Mouse (Mus musculus) embryonic facial prominence, embryonic 15.5 days (tissue): ENCODE data around the gene Ntrk3. TPM values are rescaled to one million over a fixed set of nuclear protein-coding genes. Genes with fewer than 3 reads are reported as not detected.

Experiments used
- ATAC-seq: fragments of 200-750 bp; cut with Nextera tagmentation; 2 replicates; pipeline ENCODE4 v1.8.0; 2017; ENCODE audit warnings: low read depth, moderate TSS enrichment; ENCODE audit not compliant: insufficient number of reproducible peaks, low FRiP score, low TSS enrichment
- H3K27ac ChIP-seq: fragments of 300-500 bp; sonication (generic); replicated peaks from 2 replicates; pipeline ENCODE4 v1.5.1; 2015; ENCODE audit warnings: mild to moderate bottlenecking, inconsistent platforms
- H3K27me3 ChIP-seq: fragments of 300-500 bp; sonication (generic); 2 replicates; pipeline ENCODE4 v1.6.1; 2015; ENCODE audit warnings: inconsistent platforms
- H3K36me3 ChIP-seq: fragments of 300-500 bp; sonication (generic); 2 replicates; pipeline ENCODE4 v1.6.1; 2015; ENCODE audit warnings: mild to moderate bottlenecking, inconsistent platforms
- H3K4me1 ChIP-seq: fragments of 300-500 bp; sonication (generic); 2 replicates; pipeline ENCODE4 v1.6.1; 2015; ENCODE audit warnings: inconsistent platforms
- H3K4me2 ChIP-seq: fragments of 300-500 bp; sonication (generic); replicated peaks from 2 replicates; pipeline ENCODE4 v1.6.1; 2015; ENCODE audit warnings: mild to moderate bottlenecking, inconsistent platforms
- H3K4me3 ChIP-seq: fragments of 300-500 bp; sonication (generic); replicated peaks from 2 replicates; pipeline ENCODE4 v1.5.1; 2015; ENCODE audit warnings: mild to moderate bottlenecking, inconsistent platforms
- H3K9ac ChIP-seq: fragments of 300-500 bp; sonication (generic); 2 replicates; pipeline ENCODE4 v1.6.1; 2015; ENCODE audit warnings: inconsistent platforms
- H3K9me3 ChIP-seq: fragments of 300-500 bp; sonication (generic); replicated peaks from 2 replicates; pipeline ENCODE4 v1.6.1; 2016; ENCODE audit warnings: inconsistent platforms
- WGBS: fragments of 180-500 bp; shearing (Covaris S2); methylation state at CpG from one replicate; pipeline ENCODE4 v1.1.7; 2015; 5-methylcytosine and 5-hydroxymethylcytosine counted together
- polyA plus RNA-seq: library from polyadenylated mRNA; unstranded; fragments of >200 nt; fragmentation: Nextera tagmentation; extraction: Ambion mirVana; gene quantifications from 2 replicates; pipeline ENCODE4 v1.2.1, GENCODE M21; 2015

The Ntrk3 gene
- 4.0 and 6.2 TPM in 2 replicates for polyA plus RNA-seq

- no peaks in the 10 kb centered on the region for H3K27me3 ChIP-seq
- H3K27ac ChIP-seq: no peak within 1 kb of the TSS
- no peaks in the 10 kb centered on the region for H3K9me3 ChIP-seq
- H3K36me3 ChIP-seq: no peaks in the 10 kb centered on the region
- H3K4me1 ChIP-seq: no peaks in the 10 kb centered on the region
- H3K4me3 ChIP-seq: no peak within 1 kb of the TSS
- WGBS: 83% methylated on average over 5 of the region's 5 CpGs
- H3K4me2 ChIP-seq: no peak within 1 kb of the TSS
- no peak within 1 kb of the TSS for H3K9ac ChIP-seq
- no peak for ATAC-seq
Measured at GRCm38 (mm10) chr7:78737614-78738210, at the start of gene Ntrk3. TSS of gene Ntrk3 (minus strand) at chr7:78738012.

GRCm38 (mm10) chr7:78785906-78786305 lies 48.1 kb upstream of the Ntrk3 start:
- no peak for ATAC-seq
- Histone ChIP-seq H3K9me3 (no peaks in the 10 kb centered on the region), H3K4me1 (peaks cover 15% of the 10 kb centered on the region), H3K27ac (no peak overlapping the region), H3K27me3 (no peaks in the 10 kb centered on the region), H3K9ac (no peak overlapping the region), H3K36me3 (peaks cover 33% of the 10 kb centered on the region), H3K4me2 (no peak overlapping the region), H3K4me3 (no peak overlapping the region)
- 75% methylated on average over 5 of the region's 5 CpGs for WGBS

DNA sequence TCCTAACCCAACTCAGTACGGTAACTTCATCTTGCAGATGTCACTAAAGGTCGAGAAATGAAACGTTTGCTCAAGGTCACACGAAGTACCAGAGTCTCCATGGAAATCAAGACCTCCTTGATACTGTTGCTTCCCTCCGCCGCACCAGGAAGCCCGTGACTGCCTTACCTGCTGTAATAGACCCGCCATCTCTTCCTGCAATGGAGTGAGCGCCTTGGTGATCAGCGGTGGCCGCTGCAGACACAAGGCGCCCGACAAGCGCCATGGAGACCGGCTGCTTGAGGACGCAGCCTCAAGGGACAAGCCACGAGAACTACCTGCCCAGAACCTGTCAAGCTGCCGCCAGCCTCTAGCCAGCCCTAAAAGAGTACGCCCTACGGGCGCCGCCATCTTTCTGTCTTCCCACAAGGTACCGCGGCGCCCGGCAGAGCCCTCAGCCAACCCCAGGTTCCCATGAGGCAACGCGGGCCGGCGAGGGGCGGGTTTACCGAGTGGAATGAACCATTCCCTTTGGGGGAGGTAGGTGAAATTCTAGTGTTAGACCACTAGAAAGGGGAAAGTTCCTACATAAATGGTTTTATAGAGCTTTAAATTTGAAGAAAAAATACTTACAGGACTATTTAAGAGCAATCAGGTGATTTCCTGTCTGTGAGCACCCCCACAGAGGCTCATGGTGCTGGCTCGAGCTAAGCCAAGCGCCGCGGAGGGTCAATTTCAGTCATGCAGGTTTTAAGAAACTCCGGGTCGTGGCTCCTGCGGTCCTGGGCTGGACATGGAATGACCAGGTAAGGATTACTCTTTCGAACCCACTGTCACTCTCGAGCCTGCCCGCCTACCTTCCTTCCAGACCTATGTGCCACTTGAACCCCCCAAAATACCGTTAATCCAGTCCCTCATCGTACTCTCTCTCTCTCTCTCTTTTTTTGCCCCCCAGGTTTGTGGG lies 45.1 kb upstream of the Ntrk3 start, which contains the start of the genes Mrps11 and Mrpl46:
Gene Mrps11, plus strand, starts transcription at position 481 of the 943 bp plus-strand sequence.
Gene Mrpl46, minus strand, starts transcription at position 893 of the 943 bp plus-strand sequence.
- peak within 1 kb of the TSS; percentile 71 for H3K27ac ChIP-seq
- WGBS: under 1% methylated on average over 44 of the region's 44 CpGs
- peak within 1 kb of the TSS; percentile 72 for H3K9ac ChIP-seq

DNA sequence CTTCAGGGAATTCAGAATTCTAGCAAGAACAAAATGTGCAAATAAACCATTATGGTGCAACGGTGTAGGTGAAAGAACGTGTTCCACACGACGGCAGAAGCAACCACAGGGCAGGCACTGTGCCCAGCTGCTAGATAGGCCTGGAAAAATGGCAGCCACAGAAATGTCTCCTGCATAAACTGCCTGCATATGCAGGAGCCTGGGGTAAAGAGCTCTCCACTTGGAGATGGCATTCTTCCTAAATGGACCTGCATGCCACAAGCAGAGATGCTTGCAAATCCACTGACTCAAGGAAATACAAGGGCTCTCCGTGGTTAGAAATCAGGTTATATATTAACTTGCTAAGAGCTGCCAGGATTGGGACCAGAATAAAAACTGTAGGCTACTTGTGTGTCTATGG lies 40.9 kb upstream of the Ntrk3 start:
- Histone ChIP-seq H3K27ac (no peak overlapping the region), H3K4me2 (no peak overlapping the region), H3K4me3 (no peak overlapping the region), H3K4me1 (peaks cover 8% of the 10 kb centered on the region), H3K9me3 (no peaks in the 10 kb centered on the region), H3K9ac (no peak overlapping the region), H3K36me3 (peaks cover 62% of the 10 kb centered on the region), H3K27me3 (no peaks in the 10 kb centered on the region)
- WGBS: 98% methylated on average over 5 of the region's 5 CpGs
- no peak for ATAC-seq

More for the DNA sequence above, 45.1 kb upstream of the Ntrk3 start, which contains the start of the genes Mrps11 and Mrpl46:
- Histone ChIP-seq H3K4me3 (peak within 1 kb of the TSS; percentile 91), H3K4me2 (peak within 1 kb of the TSS; percentile 81), H3K9me3 (no peaks in the 10 kb centered on the region), H3K27me3 (no peaks in the 10 kb centered on the region), H3K36me3 (peaks cover 33% of the 10 kb centered on the region), H3K4me1 (peaks cover 15% of the 10 kb centered on the region)
- ATAC-seq: peak; percentile 94

GRCm38 (mm10) chr7:78770936-78771335 lies 33.1 kb upstream of the Ntrk3 start:
- ATAC-seq: no peak
- H3K27me3 ChIP-seq: no peaks in the 10 kb centered on the region
- no peak overlapping the region for H3K9ac ChIP-seq
- WGBS: 87% methylated on average over 5 of the region's 5 CpGs
- H3K4me2 ChIP-seq: no peak overlapping the region
- H3K27ac ChIP-seq: no peak overlapping the region
- H3K4me1 ChIP-seq: no peaks in the 10 kb centered on the region
- H3K36me3 ChIP-seq: peaks cover 27% of the 10 kb centered on the region
- no peak overlapping the region for H3K4me3 ChIP-seq
- H3K9me3 ChIP-seq: no peaks in the 10 kb centered on the region

DNA sequence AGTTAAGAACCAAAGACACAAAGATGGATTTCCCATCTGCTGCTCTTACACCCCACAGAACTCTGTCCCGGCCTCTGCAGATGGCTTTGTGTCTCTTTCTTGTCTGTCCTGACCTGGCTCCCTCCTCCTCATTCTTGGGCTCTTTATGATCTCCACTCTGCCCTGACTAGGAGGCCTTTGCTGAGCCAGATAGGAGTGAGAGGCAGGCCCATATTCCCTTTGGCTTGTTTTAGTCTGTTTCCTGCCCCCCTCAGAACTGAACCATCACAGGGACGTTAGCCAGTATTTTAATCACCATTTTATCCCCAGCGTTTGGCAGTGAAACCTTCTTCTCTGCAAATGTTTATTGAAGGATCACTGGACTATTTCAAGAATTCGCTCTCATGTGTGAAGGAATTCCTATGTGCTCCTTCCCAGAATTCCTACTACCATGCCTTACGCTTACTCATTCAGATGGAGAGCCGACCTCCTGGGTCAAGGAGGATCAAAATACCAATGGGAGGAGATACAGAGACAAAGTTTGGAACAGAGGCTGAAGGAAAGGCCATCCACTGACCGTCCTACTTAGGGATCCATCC lies 31.4 kb upstream of the Ntrk3 start:
- Histone ChIP-seq H3K4me3 (no peak overlapping the region), H3K9ac (no peak overlapping the region), H3K4me1 (no peaks in the 10 kb centered on the region), H3K9me3 (no peaks in the 10 kb centered on the region), H3K4me2 (no peak overlapping the region), H3K27me3 (no peaks in the 10 kb centered on the region), H3K36me3 (0 out of 2 replicates have a peak, but pooled peaks cover 10% of the 10 kb centered on the region), H3K27ac (no peak overlapping the region; the same call in 1 of the 2 replicates)
- no peak for ATAC-seq
- 52% methylated on average over 7 of the region's 7 CpGs for WGBS

GRCm38 (mm10) chr7:78767929-78768531 lies 30.2 kb upstream of the Ntrk3 start:
- 0 out of 2 replicates have a peak, but pooled peaks cover 1% of the 10 kb centered on the region for H3K36me3 ChIP-seq
- WGBS: 86% methylated on average over 12 of the region's 12 CpGs
- no peak overlapping the region for H3K4me3 ChIP-seq
- H3K27me3 ChIP-seq: no peaks in the 10 kb centered on the region
- no peak overlapping the region for H3K4me2 ChIP-seq
- no peaks in the 10 kb centered on the region for H3K4me1 ChIP-seq
- no peak overlapping the region for H3K9ac ChIP-seq
- no peaks in the 10 kb centered on the region for H3K9me3 ChIP-seq
- no peak overlapping the region for H3K27ac ChIP-seq
- ATAC-seq: no peak

- Histone ChIP-seq H3K27ac (no peak overlapping the region), H3K9me3 (no peaks in the 10 kb centered on the region), H3K4me3 (no peak overlapping the region), H3K36me3 (no peaks in the 10 kb centered on the region), H3K4me2 (no peak overlapping the region), H3K9ac (no peak overlapping the region), H3K27me3 (no peaks in the 10 kb centered on the region), H3K4me1 (no peaks in the 10 kb centered on the region)
- WGBS: 23% methylated on average over 18 of the region's 18 CpGs
- ATAC-seq: no peak
Measured at GRCm38 (mm10) chr7:78766019-78766683, 28.3 kb upstream of the Ntrk3 start.

GRCm38 (mm10) chr7:78765215-78765631 lies 27.4 kb upstream of the Ntrk3 start:
- Histone ChIP-seq H3K36me3 (no peaks in the 10 kb centered on the region), H3K27ac (no peak overlapping the region), H3K27me3 (no peaks in the 10 kb centered on the region), H3K4me2 (no peak overlapping the region), H3K9me3 (no peaks in the 10 kb centered on the region), H3K4me3 (no peak overlapping the region), H3K9ac (no peak overlapping the region), H3K4me1 (no peaks in the 10 kb centered on the region)
- ATAC-seq: no peak
- 57% methylated on average over 5 of the region's 5 CpGs for WGBS

GRCm38 (mm10) chr7:78763801-78764200 lies 26.0 kb upstream of the Ntrk3 start:
- no peaks in the 10 kb centered on the region for H3K27me3 ChIP-seq
- no peaks in the 10 kb centered on the region for H3K9me3 ChIP-seq
- WGBS: 95% methylated on average over 3 of the region's 3 CpGs
- no peaks in the 10 kb centered on the region for H3K4me1 ChIP-seq
- no peak overlapping the region for H3K4me3 ChIP-seq
- H3K4me2 ChIP-seq: no peak overlapping the region
- no peak for ATAC-seq
- H3K36me3 ChIP-seq: no peaks in the 10 kb centered on the region
- no peak overlapping the region for H3K27ac ChIP-seq
- H3K9ac ChIP-seq: no peak overlapping the region
